Mouse (Mus musculus) liver, postnatal 0 days (tissue): ENCODE data around the gene Card14. TPM values are rescaled to one million over a fixed set of nuclear protein-coding genes. Genes with fewer than 3 reads are reported as not detected.

ENCODE experiments used
- ATAC-seq: fragments of 200-750 bp; cut with Nextera tagmentation; 2 replicates; pipeline ENCODE4 v1.8.0; 2017; ENCODE audit warnings: mild to moderate bottlenecking, moderate library complexity
- DNase-seq: peaks from one replicate; pipeline ENCODE4 v3.0.0-alpha.2; 2016
- H3K27ac ChIP-seq: fragments of 300-500 bp; sonication (generic); 2 replicates; pipeline ENCODE4 v1.5.1; 2014; ENCODE audit warnings: antibody characterized with exemption, moderate library complexity, mild to moderate bottlenecking, low read depth
- H3K27me3 ChIP-seq: fragments of 300-500 bp; sonication (generic); 2 replicates; pipeline ENCODE4 v1.6.1; 2014; ENCODE audit warnings: low read length, control low read depth, mixed read lengths; ENCODE audit not compliant: insufficient read depth
- H3K36me3 ChIP-seq: fragments of 300-500 bp; sonication (generic); replicated peaks from 2 replicates; pipeline ENCODE4 v1.6.1; 2014; ENCODE audit warnings: mild to moderate bottlenecking, control low read depth, low read length, moderate library complexity, mixed read lengths; ENCODE audit not compliant: insufficient read depth
- H3K4me1 ChIP-seq: fragments of 300-500 bp; sonication (generic); 2 replicates; pipeline ENCODE4 v1.6.1; 2014; ENCODE audit warnings: antibody characterized with exemption, mild to moderate bottlenecking, control low read depth; ENCODE audit not compliant: insufficient read depth
- H3K4me2 ChIP-seq: fragments of 300-500 bp; sonication (generic); 2 replicates; pipeline ENCODE4 v1.6.1; 2014; ENCODE audit warnings: low read depth, mild to moderate bottlenecking, low read length, moderate library complexity, mixed read lengths
- H3K4me3 ChIP-seq: fragments of 300-500 bp; sonication (generic); 2 replicates; pipeline ENCODE4 v1.5.1; 2014; ENCODE audit warnings: low read depth, low read length
- H3K9ac ChIP-seq: fragments of 300-500 bp; sonication (generic); replicated peaks from 2 replicates; pipeline ENCODE4 v1.6.1; 2014; ENCODE audit warnings: mild to moderate bottlenecking, moderate library complexity
- H3K9me3 ChIP-seq: fragments of 300-500 bp; sonication (generic); 2 replicates; pipeline ENCODE4 v1.6.1; 2016; ENCODE audit warnings: mild to moderate bottlenecking, control low read depth, low read length, mixed read lengths
- CTCF ChIP-seq: sonication (generic); IDR thresholded peaks from 2 replicates; pipeline ENCODE4 v1.5.1; 2016; ENCODE audit warnings: antibody characterized with exemption, low read depth
- EP300 ChIP-seq: IDR thresholded peaks from 2 replicates; pipeline ENCODE4 v1.6.1; 2016; ENCODE audit warnings: antibody characterized with exemption, low read depth, mild to moderate bottlenecking
- WGBS: fragments of 180-500 bp; shearing (Covaris S2); extraction: QIAGEN DNeasy Blood & Tissue Kit; methylation state at CpG from one replicate; pipeline ENCODE4 v1.1.7; 2014; ENCODE audit not compliant: insufficient replicate concordance; 5-methylcytosine and 5-hydroxymethylcytosine counted together
- polyA plus RNA-seq: library from polyadenylated mRNA; unstranded; fragments of >200 nt; fragmentation: Nextera tagmentation; extraction: Ambion mirVana; gene quantifications from 2 replicates; pipeline ENCODE4 v1.2.1, GENCODE M21; 2015

Card14 gene
- polyA plus RNA-seq, 1 experiment from 2014 or later, result 0.09 TPM

DNA sequence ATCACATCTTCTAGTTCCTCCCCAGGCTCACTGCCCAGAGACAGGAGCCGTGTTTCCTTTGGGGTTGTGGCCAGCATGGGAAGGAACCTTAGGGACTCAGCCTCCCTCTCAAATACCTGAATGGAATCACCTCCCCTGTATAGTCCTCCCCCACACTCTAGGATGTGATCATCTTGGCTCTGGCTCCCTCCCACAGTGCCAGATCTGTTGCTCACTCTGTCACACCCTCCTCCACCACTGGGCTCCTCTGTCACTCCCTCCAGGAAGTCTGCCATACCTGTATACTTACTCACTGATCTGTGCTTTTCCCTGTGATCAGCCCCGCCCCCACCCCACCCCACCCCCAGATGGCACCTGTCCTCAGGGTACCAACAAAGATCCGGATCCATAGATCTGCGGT, 23.0 kb downstream of the Card14 start:
- Histone ChIP-seq H3K4me3 (no peak overlapping the region), H3K27ac (no peak overlapping the region), H3K4me1 (no peaks in the 10 kb centered on the region), H3K4me2 (no peak overlapping the region), H3K9me3 (no peaks in the 10 kb centered on the region), H3K9ac (no peak overlapping the region), H3K36me3 (no peaks in the 10 kb centered on the region), H3K27me3 (no peaks in the 10 kb centered on the region)
- WGBS, result 68% methylated on average over 4 of the region's 4 CpGs
- TF ChIP-seq EP300 (no peak), CTCF (no peak)
- ATAC-seq (no peak), DNase-seq (no peak)

DNA sequence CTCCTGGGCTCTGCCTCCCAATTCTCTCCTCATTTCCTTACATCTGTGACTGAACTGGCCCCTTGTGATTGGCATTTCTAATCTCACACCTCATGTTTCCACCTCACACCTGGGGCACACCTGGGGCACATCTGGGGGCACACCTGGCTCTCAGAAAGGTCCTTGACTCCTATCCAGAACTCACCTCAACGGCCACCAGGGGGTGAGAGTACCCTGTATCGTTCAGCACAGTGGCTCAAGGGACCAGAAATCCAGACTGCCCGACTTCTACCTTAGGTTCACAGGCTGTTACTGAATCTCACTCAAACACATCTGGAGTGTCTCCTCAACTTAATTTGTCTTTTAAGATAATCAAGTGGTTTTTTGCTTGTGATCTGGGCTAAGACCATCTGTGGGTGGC, 24.4 kb downstream of the Card14 start:
- H3K4me1 ChIP-seq, result no peaks in the 10 kb centered on the region
- DNase-seq, result no peak
- WGBS, result 29% methylated on average over 3 of the region's 3 CpGs
- ATAC-seq, result no peak
- no peak overlapping the region for H3K9ac ChIP-seq
- no peaks in the 10 kb centered on the region for H3K36me3 ChIP-seq
- no peak overlapping the region for H3K4me3 ChIP-seq
- no peak overlapping the region for H3K27ac ChIP-seq
- H3K9me3 ChIP-seq, result no peaks in the 10 kb centered on the region
- no peak overlapping the region for H3K4me2 ChIP-seq
- no peaks in the 10 kb centered on the region for H3K27me3 ChIP-seq
- TF ChIP-seq EP300 (no peak), CTCF (peak; percentile 29; the same call in 1 of the 2 replicates)

DNA sequence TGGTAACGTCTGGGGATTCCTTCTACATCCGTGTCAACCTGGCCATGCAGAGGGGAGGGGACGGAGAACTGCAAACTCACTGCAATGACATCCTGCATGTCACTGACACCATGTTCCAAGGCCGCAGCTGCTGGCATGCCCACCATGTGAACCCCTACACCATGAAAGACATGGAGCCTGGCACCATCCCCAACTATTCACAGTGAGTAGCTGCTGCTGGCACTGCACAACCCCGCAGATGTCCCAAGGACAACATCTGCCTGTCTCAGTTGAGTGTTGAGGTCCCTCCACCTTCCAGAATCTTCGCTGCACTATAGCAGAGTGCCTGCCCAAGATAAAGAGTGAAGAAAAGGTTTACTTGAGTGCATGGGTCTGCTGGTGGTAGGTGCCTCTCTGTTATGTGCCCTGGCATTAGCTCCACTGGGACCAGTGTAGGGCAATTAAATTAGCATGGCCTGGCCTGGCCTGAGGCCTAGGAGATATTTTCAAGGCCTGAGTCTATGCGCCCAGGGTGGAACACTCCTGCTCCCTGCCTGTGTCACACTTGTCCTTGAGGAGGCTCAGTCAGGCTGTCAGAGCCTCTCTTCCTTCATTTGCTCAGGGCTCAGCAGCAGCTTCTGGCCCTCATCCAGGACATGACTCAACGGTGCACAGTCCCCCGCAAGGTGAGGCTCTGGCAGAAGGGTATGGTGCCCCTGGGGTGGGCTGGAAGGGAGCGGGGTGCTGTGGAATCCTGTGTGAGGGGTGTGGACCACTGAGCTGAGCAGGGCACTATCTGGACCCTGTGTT, 30.9 kb downstream of the Card14 start:
- no peak overlapping the region for H3K4me3 ChIP-seq
- H3K4me1 ChIP-seq, result no peaks in the 10 kb centered on the region
- no peak overlapping the region for H3K4me2 ChIP-seq
- no peaks in the 10 kb centered on the region for H3K27me3 ChIP-seq
- H3K9ac ChIP-seq, result no peak overlapping the region
- 77% methylated on average over 10 of the region's 10 CpGs for WGBS
- no peak overlapping the region for H3K27ac ChIP-seq
- TF ChIP-seq EP300 (no peak), CTCF (no peak)
- no peak for ATAC-seq
- no peaks in the 10 kb centered on the region for H3K36me3 ChIP-seq
- H3K9me3 ChIP-seq, result no peaks in the 10 kb centered on the region
- DNase-seq, result no peak

DNA sequence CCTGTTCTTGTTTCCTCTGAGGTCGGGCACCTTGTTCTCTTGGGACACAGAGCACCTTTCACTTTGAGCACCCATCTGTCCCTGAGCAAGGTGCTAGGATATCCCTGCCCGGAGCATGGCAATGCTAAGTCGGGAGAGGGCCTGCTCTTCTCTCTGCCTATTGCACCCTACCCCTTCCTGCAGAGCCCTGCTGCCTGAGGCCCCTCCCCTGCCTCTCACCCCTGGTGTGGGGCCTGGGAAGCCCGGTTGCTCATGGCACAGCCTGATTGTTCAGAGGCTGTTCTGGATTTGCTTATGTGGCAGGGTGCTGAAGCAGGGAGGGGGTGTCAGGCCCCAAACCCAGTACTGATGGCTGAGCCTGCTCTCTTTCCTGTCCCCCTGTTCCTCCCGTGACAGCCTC, 31.6 kb downstream of the Card14 start:
- H3K4me1 ChIP-seq, result no peaks in the 10 kb centered on the region
- H3K36me3 ChIP-seq, result no peaks in the 10 kb centered on the region
- no peaks in the 10 kb centered on the region for H3K9me3 ChIP-seq
- DNase-seq, result no peak
- H3K27me3 ChIP-seq, result no peaks in the 10 kb centered on the region
- H3K27ac ChIP-seq, result no peak overlapping the region
- WGBS, result 47% methylated on average over 5 of the region's 5 CpGs
- no peak overlapping the region for H3K4me3 ChIP-seq
- no peak for TF ChIP-seq CTCF
- TF ChIP-seq EP300, result no peak
- H3K4me2 ChIP-seq, result no peak overlapping the region
- H3K9ac ChIP-seq, result no peak overlapping the region
- ATAC-seq, result no peak

DNA sequence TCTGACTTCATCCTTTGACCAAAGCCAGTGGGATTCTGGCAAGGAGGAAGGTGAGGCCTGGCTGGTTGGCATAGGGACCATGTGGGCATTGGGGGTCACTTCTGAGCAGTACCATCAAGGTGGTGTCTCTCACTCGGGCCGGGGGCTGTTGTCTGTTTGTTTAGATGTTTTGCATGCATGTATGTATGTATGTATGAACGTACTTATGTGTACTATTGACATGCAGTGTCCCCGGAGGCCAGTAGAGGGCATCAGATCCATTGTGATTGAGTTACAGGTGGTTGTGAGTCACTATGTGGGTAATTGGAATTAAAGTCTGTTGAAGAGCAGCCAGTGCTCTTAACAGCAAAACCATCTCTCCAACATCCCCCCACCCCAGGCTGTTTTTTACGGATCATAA, 32.1 kb downstream of the Card14 start:
- no peaks in the 10 kb centered on the region for H3K27me3 ChIP-seq
- no peaks in the 10 kb centered on the region for H3K4me1 ChIP-seq
- no peaks in the 10 kb centered on the region for H3K36me3 ChIP-seq
- no peak overlapping the region for H3K4me3 ChIP-seq
- no peak overlapping the region for H3K4me2 ChIP-seq
- no peak overlapping the region for H3K9ac ChIP-seq
- WGBS, result 6% methylated on average over 5 of the region's 5 CpGs
- ATAC-seq, result peak; percentile 53; the same call in 1 of the 2 replicates
- no peak for TF ChIP-seq EP300
- TF ChIP-seq CTCF, result peak; percentile 94
- peak; percentile 85 for DNase-seq
- H3K9me3 ChIP-seq, result no peaks in the 10 kb centered on the region
- H3K27ac ChIP-seq, result no peak overlapping the region

DNA sequence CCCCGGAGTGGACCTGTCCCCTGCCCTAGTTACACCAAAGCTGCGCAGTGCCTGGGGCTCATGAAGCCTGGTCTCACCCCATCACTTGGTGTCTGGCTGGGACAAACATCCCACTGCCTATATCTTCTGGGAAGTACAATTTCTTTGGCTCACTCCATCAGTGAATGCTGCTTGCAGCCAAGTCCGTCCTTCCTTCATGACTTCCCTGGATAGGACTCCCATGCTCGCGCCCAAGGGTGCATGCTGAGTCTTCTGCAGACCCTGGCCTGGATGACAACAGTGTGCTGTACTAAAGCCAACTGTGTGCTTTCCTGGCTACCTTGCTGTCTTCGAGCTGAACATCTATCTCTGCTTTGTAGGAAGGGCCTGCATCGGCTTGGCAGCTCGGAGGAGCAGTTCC, 36.6 kb downstream of the Card14 start:
- no peak for TF ChIP-seq EP300
- TF ChIP-seq CTCF, result no peak
- ATAC-seq (no peak), DNase-seq (no peak)
- Histone ChIP-seq H3K4me1 (no peaks in the 10 kb centered on the region), H3K9me3 (no peaks in the 10 kb centered on the region), H3K36me3 (no peaks in the 10 kb centered on the region), H3K27me3 (no peaks in the 10 kb centered on the region), H3K4me2 (no peak overlapping the region), H3K4me3 (no peak overlapping the region), H3K27ac (no peak overlapping the region), H3K9ac (no peak overlapping the region)
- 79% methylated on average over 8 of the region's 8 CpGs for WGBS
